Mouse (Mus musculus): ENCODE results near the gene Errfi1.

The Errfi1 gene

GRCm38 (mm10) chr4:150915181-150915906, 61.6 kb downstream of the Errfi1 start:
- no peak for DNase-seq (ENCODE audit: low spot score)

- no peak for DNase-seq (ENCODE audit: low spot score)
Observed at GRCm38 (mm10) chr4:150917336-150918027, 63.8 kb downstream of the Errfi1 start.

Measured in ovary, postnatal 36 days (tissue).